Mouse (Mus musculus) olfactory bulb, adult 2 months (tissue): ENCODE measurements around the gene Uqcr11. TPM values are rescaled to one million over a fixed set of nuclear protein-coding genes. Genes with fewer than 3 reads are reported as not detected.
A peak's percentile ranks its signal among the peaks of the same experiment; 100 is the strongest.

Experiments used
- H3K27ac ChIP-seq: fragments of 200-500 bp; 2 replicates; pipeline ENCODE4 v1.5.1; 2012; ENCODE audit warnings: low read depth, low read length; ENCODE audit not compliant: insufficient read depth
- H3K4me1 ChIP-seq: fragments of 200-500 bp; 2 replicates; pipeline ENCODE4 v1.6.1; 2012; ENCODE audit warnings: low read length; ENCODE audit not compliant: control insufficient read depth, insufficient read depth
- H3K4me3 ChIP-seq: fragments of 200-500 bp; 2 replicates; pipeline ENCODE4 v1.5.1; 2012; ENCODE audit warnings: mild to moderate bottlenecking, low read depth, low read length, moderate library complexity; ENCODE audit not compliant: insufficient read depth
- CTCF ChIP-seq: fragments of 200-500 bp; IDR thresholded peaks from 2 replicates; pipeline ENCODE4 v1.5.1; 2012; ENCODE audit warnings: low read depth, mild to moderate bottlenecking, low read length, moderate library complexity; ENCODE audit not compliant: insufficient read depth
- POLR2A ChIP-seq: fragments of 200-500 bp; IDR thresholded peaks from 2 replicates; pipeline ENCODE4 v1.6.1; 2012; ENCODE audit warnings: mild to moderate bottlenecking, low read depth, low read length, moderate library complexity; ENCODE audit not compliant: insufficient read depth
- WGBS: fragments of 180-500 bp; shearing (Covaris S2); methylation state at CpG from one replicate; pipeline ENCODE4 v1.1.7; 2018; 5-methylcytosine and 5-hydroxymethylcytosine counted together
- polyA plus RNA-seq: library from polyadenylated mRNA; stranded (reverse); fragments of >200 nt; gene quantifications from 2 replicates; pipeline ENCODE4 v1.2.4, GENCODE M21; 2012; ENCODE audit warnings: low replicate concordance; ENCODE audit not compliant: missing spikeins, insufficient read depth, insufficient read length

Gene Uqcr11
- polyA plus RNA-seq, 1 experiment: not detected

- H3K4me1 ChIP-seq: no peaks in the 10 kb centered on the region
- WGBS: 68% methylated on average over 2 of the region's 2 CpGs
- H3K4me3 ChIP-seq: no peak overlapping the region
- H3K27ac ChIP-seq: no peak overlapping the region
- TF ChIP-seq CTCF (no peak), POLR2A (no peak)
Observed at GRCm38 (mm10) chr10:80442989-80443388, 36.4 kb upstream of the Uqcr11 start.

GRCm38 (mm10) chr10:80441598-80441997, 35.0 kb upstream of the Uqcr11 start:
- TF ChIP-seq CTCF (no peak), POLR2A (no peak)
- no peak overlapping the region for H3K4me3 ChIP-seq
- 0 out of 2 replicates have a peak, but pooled peaks cover under 1% of the 10 kb centered on the region for H3K4me1 ChIP-seq
- H3K27ac ChIP-seq: no peak overlapping the region
- 69% methylated on average over 8 of the region's 8 CpGs for whole genome bisulfite sequencing

DNA sequence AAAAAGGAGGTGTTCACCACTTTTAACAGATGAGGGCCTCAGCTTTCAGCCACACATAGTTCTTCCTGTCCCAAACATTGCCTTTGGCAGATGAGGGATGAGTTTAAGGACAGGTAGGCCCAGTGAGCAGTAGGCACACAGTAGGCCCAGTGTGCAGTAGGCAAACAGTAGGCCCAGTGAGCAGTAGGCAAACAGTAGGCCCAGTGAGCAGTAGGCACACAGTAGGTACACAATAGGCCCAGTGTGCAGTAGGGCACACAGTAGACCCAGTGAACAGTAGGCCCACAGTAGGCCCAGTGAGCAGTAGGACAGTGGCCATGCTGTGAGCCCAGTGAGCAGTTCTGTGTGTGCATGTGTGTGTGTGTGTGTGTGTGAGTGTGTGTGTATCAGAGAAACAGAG, 33.4 kb upstream of the Uqcr11 start:
- Histone ChIP-seq H3K4me1 (peaks cover 13% of the 10 kb centered on the region; the same call in 1 of the 2 replicates), H3K27ac (no peak overlapping the region), H3K4me3 (no peak overlapping the region)
- TF ChIP-seq CTCF (no peak), POLR2A (no peak)

DNA sequence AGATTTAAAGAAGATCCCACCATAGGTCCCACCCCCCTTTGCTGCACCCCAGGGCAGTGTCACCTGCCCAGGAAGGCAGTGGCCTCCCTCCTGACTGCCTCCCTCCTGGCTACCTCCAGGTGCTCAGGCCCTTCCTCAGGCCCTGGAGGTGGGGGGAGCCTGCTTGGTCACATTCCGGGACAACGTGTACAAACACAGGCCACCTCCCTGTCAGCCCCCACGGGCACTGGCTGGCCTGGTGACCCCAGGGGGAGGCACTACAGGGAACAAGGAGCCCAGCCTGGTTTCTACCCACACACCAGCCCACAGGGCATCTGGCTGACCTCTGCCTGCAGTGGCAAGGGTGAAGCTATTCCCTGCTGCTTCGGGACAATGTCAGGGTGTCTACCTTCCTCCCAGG, 31.3 kb upstream of the Uqcr11 start:
- WGBS: 84% methylated on average over 4 of the region's 4 CpGs
- no peak for TF ChIP-seq CTCF
- TF ChIP-seq POLR2A: no peak
- Histone ChIP-seq H3K27ac (no peak overlapping the region), H3K4me3 (no peak overlapping the region), H3K4me1 (peaks cover 13% of the 10 kb centered on the region; the same call in 1 of the 2 replicates)

DNA sequence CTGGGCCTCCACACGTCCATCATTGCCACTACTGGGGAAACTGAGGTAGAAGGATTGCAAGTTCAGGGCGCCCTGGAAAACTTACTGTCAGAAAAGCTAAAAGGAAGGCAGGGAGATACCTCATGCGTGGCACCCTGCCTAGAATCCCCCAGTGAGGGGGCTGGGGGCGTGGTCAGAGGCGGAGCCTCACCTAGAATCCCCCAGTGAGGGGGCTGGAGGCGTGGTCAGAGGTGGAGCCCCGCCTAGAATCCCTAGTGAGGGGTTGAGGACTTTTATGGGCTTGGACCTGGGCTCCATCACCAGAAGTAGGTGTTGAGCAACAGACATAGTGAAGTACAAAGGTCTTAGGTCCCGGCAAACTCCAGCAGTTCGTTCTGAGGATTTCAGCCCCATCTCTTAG, 29.6 kb upstream of the Uqcr11 start:
- 16% methylated on average over 9 of the region's 9 CpGs for WGBS
- peaks cover 28% of the 10 kb centered on the region for H3K4me1 ChIP-seq
- TF ChIP-seq POLR2A (no peak), CTCF (no peak)
- H3K4me3 ChIP-seq: no peak overlapping the region
- H3K27ac ChIP-seq: no peak overlapping the region

DNA sequence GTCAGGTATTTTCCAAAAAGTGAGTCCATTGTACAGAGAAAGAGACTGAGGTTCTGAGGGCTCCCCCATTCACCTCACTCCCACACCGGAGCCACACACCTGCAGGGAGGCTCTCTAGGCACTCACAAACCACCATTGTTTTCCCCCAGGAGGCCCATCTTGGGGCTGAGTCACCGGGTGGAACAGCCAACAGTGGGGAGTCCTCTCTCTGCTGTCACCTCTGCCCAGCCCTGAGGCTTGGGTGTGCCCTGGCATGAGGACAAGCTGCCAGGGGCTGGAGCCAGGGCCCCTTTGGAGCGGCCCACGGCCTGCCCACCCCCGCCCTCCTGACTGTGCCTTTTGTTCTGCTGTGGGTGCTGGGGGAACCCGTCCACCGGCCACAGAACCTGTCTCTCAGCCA, 29.1 kb upstream of the Uqcr11 start:
- TF ChIP-seq CTCF (no peak), POLR2A (no peak)
- WGBS: 20% methylated on average over 7 of the region's 7 CpGs
- H3K4me1 ChIP-seq: peaks cover 29% of the 10 kb centered on the region
- no peak overlapping the region for H3K27ac ChIP-seq
- H3K4me3 ChIP-seq: no peak overlapping the region

DNA sequence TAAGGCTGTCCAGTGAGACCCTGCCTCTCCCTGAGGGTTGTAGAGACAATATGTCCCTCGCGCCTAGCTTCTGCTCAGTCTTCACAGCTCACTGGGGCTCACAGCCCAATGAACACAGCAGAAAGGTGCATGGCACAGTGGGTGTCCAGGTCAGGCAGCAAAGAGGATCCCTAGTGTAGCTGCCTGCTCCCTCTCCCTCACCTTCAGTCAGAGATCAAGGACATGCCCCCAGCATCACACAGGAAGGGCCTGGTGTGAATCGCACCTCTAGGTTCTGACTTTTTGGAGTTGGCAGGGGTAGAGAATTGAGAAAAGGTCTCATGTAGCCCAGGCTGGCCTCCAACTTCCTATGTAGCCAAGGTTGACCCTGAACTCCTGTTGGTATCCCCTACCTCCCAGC, 28.2 kb upstream of the Uqcr11 start:
- 85% methylated on average over 3 of the region's 3 CpGs for WGBS
- TF ChIP-seq CTCF (no peak), POLR2A (no peak)
- no peak overlapping the region for H3K27ac ChIP-seq
- peaks cover 29% of the 10 kb centered on the region for H3K4me1 ChIP-seq
- H3K4me3 ChIP-seq: no peak overlapping the region

GRCm38 (mm10) chr10:80434233-80434592, 27.6 kb upstream of the Uqcr11 start:
- H3K4me1 ChIP-seq: peaks cover 29% of the 10 kb centered on the region
- whole genome bisulfite sequencing: 5% methylated on average over 8 of the region's 8 CpGs
- H3K27ac ChIP-seq: no peak overlapping the region
- TF ChIP-seq POLR2A: no peak
- TF ChIP-seq CTCF: no peak
- H3K4me3 ChIP-seq: no peak overlapping the region

GRCm38 (mm10) chr10:80433513-80434232, 27.0 kb upstream of the Uqcr11 start, which contains the start of gene Tcf3:
TSS of gene Tcf3 (minus strand) at chr10:80433647.
- peaks cover 29% of the 10 kb centered on the region for H3K4me1 ChIP-seq
- H3K4me3 ChIP-seq: peak within 1 kb of the TSS; percentile 99
- H3K27ac ChIP-seq: peak within 1 kb of the TSS; percentile 100
- no peak for TF ChIP-seq CTCF
- peak; percentile 56; the same call in 1 of the 2 replicates for TF ChIP-seq POLR2A
- WGBS: under 1% methylated on average over 55 of the region's 61 CpGs

DNA sequence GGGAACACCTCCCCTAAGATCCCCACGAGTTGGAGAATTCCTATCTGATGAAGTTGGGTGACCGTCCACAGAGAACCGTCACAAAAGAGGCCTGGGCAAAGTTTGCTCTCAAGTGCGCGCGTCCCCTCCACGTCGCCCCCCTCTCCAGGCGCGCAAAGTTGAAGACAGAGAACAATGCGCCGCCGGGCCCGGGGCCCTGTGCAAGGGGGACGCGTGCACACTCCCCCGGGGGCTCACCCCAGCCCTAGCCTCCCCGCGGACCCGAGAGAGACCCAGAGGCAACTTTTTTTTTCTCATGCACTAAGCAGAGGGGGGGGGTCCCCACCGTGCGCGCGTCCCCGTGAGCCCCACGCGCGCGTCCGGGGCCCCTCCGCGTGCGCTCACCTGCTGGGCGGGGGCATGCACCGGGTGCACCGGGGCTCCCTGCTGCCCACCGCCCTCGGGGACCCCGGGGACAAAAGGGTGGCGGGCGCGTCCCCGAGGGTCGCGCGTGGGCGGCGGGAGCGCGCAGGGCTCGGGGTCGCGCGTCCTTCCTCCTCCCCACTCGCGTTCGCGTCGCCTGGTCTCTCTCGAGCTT, 26.4 kb upstream of the Uqcr11 start:
- Histone ChIP-seq H3K4me3 (peak overlapping the region; percentile 99), H3K27ac (peak overlapping the region; percentile 100), H3K4me1 (peaks cover 29% of the 10 kb centered on the region)
- no peak for TF ChIP-seq POLR2A
- no peak for TF ChIP-seq CTCF
- WGBS: 1% methylated on average over 57 of the region's 60 CpGs
